Mouse (Mus musculus) thymus, adult 2 months (tissue): ENCODE results near the gene Tnf.

ENCODE experiments used
- CTCF ChIP-seq: fragments of 200-500 bp; IDR thresholded peaks from 2 replicates; pipeline ENCODE4 v1.5.1; 2012; ENCODE audit warnings: mild to moderate bottlenecking, control low read depth, low read length, moderate library complexity, borderline replicate concordance; ENCODE audit not compliant: control insufficient read depth, poor library complexity, insufficient read depth; ENCODE audit errors: extremely low read depth
- POLR2A ChIP-seq: fragments of 200-500 bp; IDR thresholded peaks from 2 replicates; pipeline ENCODE4 v1.6.1; 2012; ENCODE audit warnings: mild to moderate bottlenecking, low read length, control low read depth, moderate library complexity; ENCODE audit not compliant: control insufficient read depth, poor library complexity, insufficient read depth; ENCODE audit errors: extremely low read depth

DNA sequence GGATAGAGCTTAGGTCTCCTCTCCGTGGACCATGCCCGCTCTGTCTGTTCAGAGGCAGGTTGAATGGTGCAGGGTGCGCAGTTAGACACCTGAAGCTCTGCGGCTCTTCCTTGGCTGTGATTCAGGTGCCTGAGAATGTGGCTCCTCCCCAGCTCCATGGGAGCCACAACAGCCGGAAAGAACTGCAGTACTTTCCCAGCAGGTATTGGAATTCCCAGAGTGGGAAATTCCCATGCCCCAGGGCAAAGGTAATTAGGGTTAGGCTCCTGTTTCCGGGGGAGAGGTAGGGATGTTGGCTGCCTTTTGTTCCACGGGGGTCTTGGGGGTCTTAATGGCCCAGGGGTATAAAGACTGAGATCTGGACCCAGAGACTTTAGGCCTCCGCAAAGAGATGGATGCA lies 2.9 kb downstream of the Tnf start:
- TF ChIP-seq POLR2A (no peak), CTCF (no peak)
